Mouse (Mus musculus) lung, postnatal 0 days (tissue): ENCODE measurements around the gene Rexo2.

Source experiments
- CTCF ChIP-seq: IDR thresholded peaks from 2 replicates; pipeline ENCODE4 v1.5.1; 2016; ENCODE audit warnings: antibody characterized with exemption, mild to moderate bottlenecking
- EP300 ChIP-seq: IDR thresholded peaks from 2 replicates; pipeline ENCODE4 v1.6.1; 2016; ENCODE audit warnings: antibody characterized with exemption, mild to moderate bottlenecking, control low read depth

GRCm38 (mm10) chr9:48480411-48481213, at the start of gene Rexo2:
- no peak for TF ChIP-seq CTCF
- no peak for TF ChIP-seq EP300
